Mouse (Mus musculus) cerebellum, postnatal 10 days (tissue): ENCODE results near the gene Zfp273.
"Not testable (repeated sequence)": the region's sequence is repeated elsewhere in the genome, so short reads cannot be mapped to it uniquely, and the experiment has no call there.

Source experiments
- DNase-seq, 2 experiments: peaks; one replicate each; pipeline ENCODE4 v3.0.0; 2021; ENCODE audit warnings: mixed read lengths in 2 of 2

Zfp273 gene

DNA sequence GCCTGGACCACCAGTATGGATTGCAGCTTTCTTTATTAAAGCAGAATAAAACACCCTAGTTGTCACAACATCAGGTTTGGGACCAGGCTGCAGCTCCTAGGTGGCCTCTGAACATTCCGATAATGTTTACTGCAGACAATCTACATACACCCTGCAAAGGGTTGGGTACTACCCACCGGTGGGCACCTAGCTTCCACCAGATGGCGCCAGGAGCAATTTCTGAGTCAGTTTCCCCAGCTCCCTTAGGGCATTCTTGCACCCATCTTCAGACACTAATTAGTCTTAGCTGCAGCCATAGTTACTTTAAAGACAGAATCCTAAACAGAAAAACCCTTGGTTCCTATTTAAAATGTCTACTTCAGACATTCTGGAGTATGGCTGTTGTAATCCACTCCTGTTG lies 54.4 kb downstream of the Zfp273 start:
- peak; percentile 4 to 6 for DNase-seq

DNA sequence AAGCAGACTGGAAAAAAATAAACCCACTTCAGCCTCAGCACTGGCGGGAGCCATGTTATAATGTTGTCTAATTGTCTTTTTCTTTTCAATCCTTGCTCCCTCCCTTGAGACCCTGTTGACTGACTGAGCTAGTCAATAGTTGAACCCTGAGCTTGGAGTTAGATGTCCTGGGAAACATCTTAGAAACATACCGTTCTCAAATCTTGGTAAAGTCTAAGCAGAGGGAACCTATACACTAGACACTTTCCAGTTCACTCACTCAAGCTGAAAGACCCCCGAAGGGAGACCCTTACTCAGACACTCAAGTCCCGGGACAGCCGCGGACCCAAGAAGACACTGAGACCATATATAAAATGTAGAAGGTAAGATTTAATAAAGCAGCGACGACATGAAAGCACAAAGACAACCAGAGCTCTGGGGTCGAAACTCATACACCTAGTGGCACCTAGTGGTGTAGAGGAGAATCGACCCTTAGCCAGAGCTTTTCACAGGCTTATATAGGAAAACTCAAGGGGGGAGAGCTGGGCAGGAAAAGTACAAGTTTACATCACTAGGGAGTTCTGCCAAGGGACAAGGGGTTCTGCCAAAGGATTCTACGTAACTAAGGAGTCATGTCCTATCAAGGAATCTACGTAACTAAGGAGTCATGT lies 62.6 kb downstream of the Zfp273 start:
- DNase-seq, result not testable (repeated sequence)
